Mouse (Mus musculus) stomach, postnatal 0 days (tissue): Measurements from ENCODE around the gene Elp5.

ENCODE experiments used
- CTCF ChIP-seq: IDR thresholded peaks from 2 replicates; pipeline ENCODE4 v1.5.1; 2016; ENCODE audit warnings: antibody characterized with exemption, low read depth, mild to moderate bottlenecking, moderate library complexity
- EP300 ChIP-seq: optimal IDR thresholded peaks from 2 replicates; pipeline ENCODE3; 2016; ENCODE audit warnings: antibody characterized with exemption

DNA sequence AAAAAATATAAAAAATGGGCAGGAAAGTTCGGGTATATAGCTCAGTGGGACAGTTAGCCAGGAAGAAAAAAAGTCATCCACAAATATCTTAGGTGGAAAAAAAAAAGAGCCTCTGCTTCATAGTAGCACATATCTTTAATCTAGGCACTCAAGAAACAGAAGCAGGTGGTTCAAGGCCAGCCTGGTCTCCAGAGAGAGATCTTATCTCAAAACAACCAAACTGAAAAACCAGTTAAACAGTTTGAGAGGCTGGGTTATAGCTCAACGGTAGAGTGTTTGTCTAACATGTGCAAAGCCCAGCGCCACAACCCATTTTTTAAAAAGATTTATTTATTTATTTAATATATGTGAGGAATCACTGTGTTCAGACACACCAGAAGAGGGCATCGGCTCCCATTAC is 49.3 kb downstream of the Elp5 start:
- TF ChIP-seq CTCF (no peak), EP300 (no peak)
